Mouse (Mus musculus) liver, adult 2 months (tissue): Measurements from ENCODE around the gene Shkbp1.

ENCODE experiments used
- CTCF ChIP-seq: fragments of 200-500 bp; IDR thresholded peaks from 2 replicates; pipeline ENCODE4 v1.5.1; 2011; ENCODE audit warnings: low read depth, low read length, control low read depth
- POLR2A ChIP-seq: fragments of 200-500 bp; IDR thresholded peaks from 2 replicates; pipeline ENCODE4 v1.6.1; 2011; ENCODE audit warnings: low read length, control low read depth; ENCODE audit not compliant: insufficient read depth; ENCODE audit errors: extremely low read depth

GRCm38 (mm10) chr7:27334405-27334911 lies 21.4 kb downstream of the Shkbp1 start:
- no peak for TF ChIP-seq CTCF
- TF ChIP-seq POLR2A: no peak
